Mouse (Mus musculus): ENCODE measurements around the gene Zfp655. TPM values are rescaled to one million over a fixed set of nuclear protein-coding genes. Genes with fewer than 3 reads are reported as not detected.
"Not testable (repeated sequence)": the region's sequence is repeated elsewhere in the genome, so short reads cannot be mapped to it uniquely, and the experiment has no call there.

Zfp655 gene
- polyA plus RNA-seq (2012; rRNA removed) = 14.2 and 16.0 TPM in 2 replicates

GRCm38 (mm10) chr5:145231367-145231871 is at the start of gene Zfp655:
Gene Zfp655, plus strand, starts transcription at chr5:145231715.
- DNase-seq (ENCODE audit: low read depth, low spot score) = peak; percentile 84
- WGBS = under 1% methylated on average over 42 of the region's 42 CpGs

- DNase-seq (ENCODE audit: low read depth, low spot score) = no peak
- 85% methylated on average over 2 of the region's 2 CpGs for WGBS
Observed at GRCm38 (mm10) chr5:145185244-145185643, 46.3 kb upstream of the Zfp655 start.

- WGBS = 72% methylated on average over 6 of the region's 6 CpGs
- DNase-seq (ENCODE audit: low read depth, low spot score) = no peak
Observed at GRCm38 (mm10) chr5:145189416-145189815, 42.1 kb upstream of the Zfp655 start.

- WGBS = 12% methylated on average over 5 of the region's 5 CpGs
- no peak for DNase-seq (ENCODE audit: low read depth, low spot score)
Observed at GRCm38 (mm10) chr5:145190373-145190772, 41.1 kb upstream of the Zfp655 start.

- under 1% methylated on average over 41 of the region's 41 CpGs for WGBS
- DNase-seq (ENCODE audit: low read depth, low spot score) = peak; percentile 80
Observed at GRCm38 (mm10) chr5:145190875-145191798, 40.4 kb upstream of the Zfp655 start.

- DNase-seq (ENCODE audit: low read depth, low spot score) = no peak
- WGBS = 90% methylated on average over 2 of the region's 2 CpGs
Observed at GRCm38 (mm10) chr5:145191962-145192361, 39.6 kb upstream of the Zfp655 start, which contains the start of gene Atp5j2. Gene Atp5j2, minus strand, starts transcription at chr5:145192062.

GRCm38 (mm10) chr5:145200387-145200786 is 31.1 kb upstream of the Zfp655 start:
- WGBS = 57% methylated on average over 7 of the region's 7 CpGs
- no peak for DNase-seq (ENCODE audit: low read depth, low spot score)

GRCm38 (mm10) chr5:145201321-145201991 is 30.1 kb upstream of the Zfp655 start, which contains the start of gene Zkscan14:
Gene Zkscan14, minus strand, starts transcription at chr5:145201868.
- peak; percentile 81 for DNase-seq (ENCODE audit: low read depth, low spot score)
- WGBS = under 1% methylated on average over 37 of the region's 37 CpGs

- DNase-seq (ENCODE audit: low read depth, low spot score) = no peak
- 50% methylated on average over 3 of the region's 3 CpGs for WGBS
Observed at GRCm38 (mm10) chr5:145202446-145202845, 29.1 kb upstream of the Zfp655 start.

GRCm38 (mm10) chr5:145203936-145204691 is 27.4 kb upstream of the Zfp655 start, which contains the start of gene Zkscan5:
Gene Zkscan5, plus strand, starts transcription at chr5:145204562.
- WGBS = under 1% methylated on average over 22 of the region's 22 CpGs
- DNase-seq (ENCODE audit: low read depth, low spot score) = peak; percentile 91

GRCm38 (mm10) chr5:145205041-145205440 is 26.5 kb upstream of the Zfp655 start:
- WGBS = 7% methylated on average over 9 of the region's 9 CpGs
- no peak for DNase-seq (ENCODE audit: low read depth, low spot score)

GRCm38 (mm10) chr5:145207385-145207784 is 24.1 kb upstream of the Zfp655 start:
- DNase-seq (ENCODE audit: low read depth, low spot score) = no peak
- WGBS = 98% methylated on average over 6 of the region's 6 CpGs

- no peak for DNase-seq (ENCODE audit: low read depth, low spot score)
- WGBS = 65% methylated on average over 6 of the region's 6 CpGs
Observed at GRCm38 (mm10) chr5:145207954-145208353, 23.6 kb upstream of the Zfp655 start.

- WGBS = 26% methylated on average over 11 of the region's 11 CpGs
Observed at GRCm38 (mm10) chr5:145208391-145208790, 23.1 kb upstream of the Zfp655 start.

GRCm38 (mm10) chr5:145211340-145211739 is 20.2 kb upstream of the Zfp655 start:
- 99% methylated on average over 4 of the region's 4 CpGs for WGBS
- DNase-seq (ENCODE audit: low read depth, low spot score) = no peak

More at GRCm38 (mm10) chr5:145208391-145208790, 23.1 kb upstream of the Zfp655 start:
- not testable (repeated sequence) for DNase-seq (ENCODE audit: low read depth, low spot score)

GRCm38 (mm10) chr5:145212216-145212615 is 19.3 kb upstream of the Zfp655 start:
- 95% methylated on average over 4 of the region's 4 CpGs for WGBS
- DNase-seq (ENCODE audit: low read depth, low spot score) = no peak

GRCm38 (mm10) chr5:145213505-145213904 is 18.0 kb upstream of the Zfp655 start:
- WGBS = 91% methylated on average over 3 of the region's 3 CpGs

GRCm38 (mm10) chr5:145214679-145215078 is 16.8 kb upstream of the Zfp655 start:
- DNase-seq (ENCODE audit: low read depth, low spot score) = no peak
- 52% methylated on average over 4 of the region's 4 CpGs for WGBS

More at GRCm38 (mm10) chr5:145213505-145213904, 18.0 kb upstream of the Zfp655 start:
- no peak for DNase-seq (ENCODE audit: low read depth, low spot score)

GRCm38 (mm10) chr5:145217746-145218145 is 13.8 kb upstream of the Zfp655 start:
- DNase-seq (ENCODE audit: low read depth, low spot score) = no peak
- WGBS = 30% methylated on average over 6 of the region's 6 CpGs
